In the genomic region with DNA sequence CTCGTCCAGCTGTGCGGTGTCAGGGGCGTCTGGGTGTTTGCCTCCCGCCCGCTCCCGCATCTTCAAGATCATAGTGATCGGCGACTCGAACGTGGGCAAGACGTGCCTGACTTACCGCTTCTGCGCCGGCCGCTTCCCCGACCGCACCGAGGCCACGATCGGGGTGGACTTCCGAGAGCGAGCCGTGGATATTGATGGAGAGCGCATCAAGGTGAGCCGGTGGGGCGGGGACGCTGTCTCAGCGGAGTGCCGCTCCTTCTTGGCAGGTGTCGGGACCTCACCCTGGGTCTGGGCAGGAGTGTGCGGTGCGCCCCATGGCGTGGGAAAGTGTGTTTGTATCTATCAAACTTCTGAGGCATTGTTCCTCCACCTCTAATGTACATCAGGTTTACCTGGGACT, we compare ENCODE assay signal across 8 mouse cellular contexts. TPM values are rescaled to one million over a fixed set of nuclear protein-coding genes. Genes with fewer than 3 reads are reported as not detected.
A peak's percentile ranks its signal among the peaks of the same experiment; 100 is the strongest.
DNase-seq lines count a peak whose midpoint lies in the region; ATAC-seq and TF ChIP-seq lines count a peak whose summit lies in the region.

No protein-coding gene starts in this region.

- peak overlapping the region; percentile 90 for H3K9ac ChIP-seq in liver, adult 2 months (ENCODE audit: low read depth, low read length)
- peak overlapping the region; percentile 72 for H3K9ac ChIP-seq in embryonic facial prominence, embryonic 15.5 days
- H3K9ac ChIP-seq in limb, embryonic 11.5 days (ENCODE audit: low read length): peak overlapping the region; percentile 93
- peak overlapping the region; percentile 60 for H3K9ac ChIP-seq in neural tube, embryonic 15.5 days (replicated peaks)

- DNase-seq in liver, adult 2 months (ENCODE audit: extremely low read depth, low read depth, low spot score): no peak
- DNase-seq in liver: no peak
- DNase-seq in limb, embryonic 11.5 days (ENCODE audit: low spot score): no peak
- DNase-seq in left cerebral cortex, adult 18-20 months (ENCODE audit: low spot score in 2 of 2): no peak
- no peak for DNase-seq in right cerebral cortex, adult 18-20 months
- DNase-seq in kidney, postnatal 36 days: no peak

- peak overlapping the region; percentile 10; the same call in 1 of the 2 replicates for H3K27ac ChIP-seq in liver, adult 2 months (replicated peaks; ENCODE audit: insufficient read depth, low read depth, low read length)
- H3K27ac ChIP-seq in embryonic facial prominence, embryonic 15.5 days (replicated peaks): peak overlapping the region; percentile 94
- H3K27ac ChIP-seq in limb, embryonic 11.5 days (replicated peaks; ENCODE audit: low read depth, low read length): peak overlapping the region; percentile 89; the same call in 1 of the 2 replicates
- H3K27ac ChIP-seq in neural tube, embryonic 15.5 days (replicated peaks): peak overlapping the region; percentile 95

- no peak for TF ChIP-seq POLR2A in liver, adult 2 months (IDR thresholded peaks at IDR 0.05; ENCODE audit: extremely low read depth, insufficient read depth, low read length)

- no peak for TF ChIP-seq CTCF in liver, adult 2 months (IDR thresholded peaks at IDR 0.05; ENCODE audit: low read depth, low read length)

- H3K9me3 ChIP-seq in embryonic facial prominence, embryonic 15.5 days (replicated peaks): no peaks in the 10 kb centered on the region
- no peaks in the 10 kb centered on the region for H3K9me3 ChIP-seq in limb, embryonic 11.5 days (ENCODE audit: control insufficient read depth, low read length)
- H3K9me3 ChIP-seq in neural tube, embryonic 15.5 days (replicated peaks): no peaks in the 10 kb centered on the region

- H3K27me3 ChIP-seq in liver, adult 2 months (ENCODE audit: control insufficient read depth, insufficient read depth, low read length): no peaks in the 10 kb centered on the region
- H3K27me3 ChIP-seq in embryonic facial prominence, embryonic 15.5 days: no peaks in the 10 kb centered on the region
- no peaks in the 10 kb centered on the region for H3K27me3 ChIP-seq in limb, embryonic 11.5 days (ENCODE audit: control insufficient read depth, insufficient read depth, low read length)
- no peaks in the 10 kb centered on the region for H3K27me3 ChIP-seq in neural tube, embryonic 15.5 days (replicated peaks)

- H3K4me2 ChIP-seq in embryonic facial prominence, embryonic 15.5 days (replicated peaks): peak overlapping the region; percentile 75
- H3K4me2 ChIP-seq in limb, embryonic 11.5 days (ENCODE audit: low read depth, severe bottlenecking): peak overlapping the region; percentile 80
- peak overlapping the region; percentile 83 for H3K4me2 ChIP-seq in neural tube, embryonic 15.5 days

- peak; percentile 12 for ATAC-seq in embryonic facial prominence, embryonic 15.5 days (ENCODE audit: insufficient number of reproducible peaks, low FRiP score, low TSS enrichment, low read depth)
- ATAC-seq in limb, embryonic 11.5 days (ENCODE audit: insufficient number of reproducible peaks, low FRiP score, low TSS enrichment, low read depth): peak; percentile 40
- ATAC-seq in neural tube, embryonic 15.5 days (ENCODE audit: low FRiP score): 0 out of 2 replicates have a peak, but pooled peaks have one; percentile 48

- under 1% methylated on average over 33 of the region's 33 CpGs for WGBS in liver, adult 2 months
- WGBS in embryonic facial prominence, embryonic 15.5 days: 0% methylated on average over 33 of the region's 33 CpGs
- under 1% methylated on average over 33 of the region's 33 CpGs for WGBS in limb, embryonic 11.5 days
- under 1% methylated on average over 33 of the region's 33 CpGs for WGBS in neural tube, embryonic 15.5 days

- H3K79me2 ChIP-seq in liver, adult 2 months (ENCODE audit: control insufficient read depth, insufficient read depth, low read length): peaks cover 7% of the 10 kb centered on the region; the same call in 1 of the 2 replicates

- H3K4me3 ChIP-seq in liver, adult 2 months (ENCODE audit: insufficient read depth, low read depth, low read length): peak overlapping the region; percentile 90
- peak overlapping the region; percentile 87 for H3K4me3 ChIP-seq in embryonic facial prominence, embryonic 15.5 days (replicated peaks)
- H3K4me3 ChIP-seq in limb, embryonic 11.5 days (ENCODE audit: low read depth, low read length): peak overlapping the region; percentile 80
- H3K4me3 ChIP-seq in neural tube, embryonic 15.5 days (replicated peaks): peak overlapping the region; percentile 58

- no peaks in the 10 kb centered on the region for H3K36me3 ChIP-seq in liver, adult 2 months (ENCODE audit: control insufficient read depth, insufficient read depth, low read length)
- peaks cover 3% of the 10 kb centered on the region; the same call in 1 of the 2 replicates for H3K36me3 ChIP-seq in embryonic facial prominence, embryonic 15.5 days
- no peaks in the 10 kb centered on the region for H3K36me3 ChIP-seq in limb, embryonic 11.5 days (ENCODE audit: control insufficient read depth, insufficient read depth, low read length)
- H3K36me3 ChIP-seq in neural tube, embryonic 15.5 days: no peaks in the 10 kb centered on the region

- H3K4me1 ChIP-seq in liver, adult 2 months (ENCODE audit: control insufficient read depth, insufficient read depth, low read length): peaks cover 4% of the 10 kb centered on the region; the same call in 1 of the 2 replicates
- peaks cover 19% of the 10 kb centered on the region for H3K4me1 ChIP-seq in embryonic facial prominence, embryonic 15.5 days
- H3K4me1 ChIP-seq in limb, embryonic 11.5 days (ENCODE audit: control insufficient read depth, insufficient read depth, low read length): 0 out of 2 replicates have a peak, but pooled peaks cover 3% of the 10 kb centered on the region
- peaks cover 30% of the 10 kb centered on the region for H3K4me1 ChIP-seq in neural tube, embryonic 15.5 days

RNA-seq across cellular contexts. Expression of a gene that starts 0.7 kb away (rescaled TPM):
- total RNA-seq in liver, adult 2 months (2014; rRNA removed): 7.3 and 8.4 TPM in 2 replicates
- polyA plus RNA-seq in liver, adult 2 months (2012; rRNA removed): 3.6 and 4.7 TPM in 2 replicates
- 24.8 and 26.3 TPM in 2 replicates for polyA plus RNA-seq in embryonic facial prominence, embryonic 15.5 days (2015; fragmentation: Nextera tagmentation; extraction: Ambion mirVana)
- 15.0 and 16.9 TPM in 2 replicates for polyA plus RNA-seq in limb, embryonic 11.5 days (2014; fragmentation: Nextera tagmentation; extraction: Ambion mirVana)
- polyA plus RNA-seq in neural tube, embryonic 15.5 days (2015; fragmentation: Nextera tagmentation; extraction: Ambion mirVana): 27.3 and 27.4 TPM in 2 replicates
- total RNA-seq in left cerebral cortex, adult 18-20 months (2021): 10 to 100 TPM; 18.5 to 20.9 TPM

Comparison
In these comparisons a context has a peak if more than half of its experiments do, and no peak if none do; other contexts are left out.
1. H3K27ac ChIP-seq: peak in every context shown above with its lines; median percentile 95 in neural tube, embryonic 15.5 days; 94 in embryonic facial prominence, embryonic 15.5 days; 89 in limb, embryonic 11.5 days; 10 in liver, adult 2 months.